Mouse (Mus musculus): ENCODE measurements around the gene Nsg1.

DNA sequence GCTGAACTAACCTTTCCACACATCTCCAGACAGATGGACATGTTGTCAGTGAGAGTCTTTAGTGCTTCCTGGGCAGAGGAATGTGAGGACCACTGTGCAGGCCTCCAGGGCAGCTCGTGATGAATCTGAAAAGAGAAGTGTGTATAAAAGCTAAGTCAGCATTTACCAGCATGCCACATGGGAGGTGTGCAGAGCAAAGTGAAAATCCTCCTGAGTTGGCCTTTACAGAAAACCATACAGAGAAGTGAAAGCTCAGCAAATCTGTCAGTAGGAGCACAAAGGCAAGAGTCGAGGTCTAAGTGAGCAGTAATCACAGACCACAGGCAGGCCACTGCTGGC, 67.8 kb downstream of the Nsg1 start:
- TF ChIP-seq GATA1 (IDR thresholded peaks at IDR 0.05; ENCODE audit: low read length) = no peak
- no peak for TF ChIP-seq TAL1 (IDR thresholded peaks at IDR 0.05; ENCODE audit: low read length)

All from erythroblast, embryonic 14.5 days (primary cell).